Mouse (Mus musculus): ENCODE results near the gene Babam2. TPM values are rescaled to one million over a fixed set of nuclear protein-coding genes. Genes with fewer than 3 reads are reported as not detected.
"Not testable (repeated sequence)": the region's sequence is repeated elsewhere in the genome, so short reads cannot be mapped to it uniquely, and the experiment has no call there.

Gene Babam2
- polyA plus RNA-seq, 1 experiment from 2014 or later, result 78.7 TPM

DNA sequence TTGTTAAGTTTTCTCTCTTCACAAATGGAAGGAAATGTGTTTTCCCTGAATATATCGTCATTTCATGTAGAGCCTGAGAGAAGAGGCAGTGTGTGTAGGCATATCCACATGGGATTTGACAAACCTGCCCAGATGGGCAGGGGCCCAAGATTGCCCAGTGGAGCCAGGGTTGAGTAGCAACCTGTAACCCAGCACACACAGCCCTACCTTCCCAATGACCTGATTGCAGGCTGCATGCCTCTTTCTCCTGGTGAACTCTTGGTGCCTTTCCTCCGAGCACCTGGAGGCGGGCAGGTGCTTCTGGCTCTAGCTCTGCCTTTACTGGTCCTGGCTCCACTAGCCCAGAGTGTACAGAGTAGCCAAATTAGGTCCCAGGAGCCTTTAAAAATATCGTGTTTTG, 270.0 kb downstream of the Babam2 start:
- Histone ChIP-seq H3K4me1 (replicated peaks) (no peaks in the 10 kb centered on the region; the same call in 1 of the 2 replicates), H3K4me3 (replicated peaks) (no peak overlapping the region), H3K4me2 (replicated peaks) (no peak overlapping the region), H3K27ac (peak overlapping the region; percentile 88), H3K9ac (no peak overlapping the region), H3K27me3 (replicated peaks) (no peaks in the 10 kb centered on the region), H3K9me3 (no peaks in the 10 kb centered on the region), H3K36me3 (no peaks in the 10 kb centered on the region)
- peak; percentile 48 for ATAC-seq
- WGBS, result 79% methylated on average over 4 of the region's 4 CpGs

- Histone ChIP-seq H3K27ac (peak overlapping the region; percentile 88), H3K4me2 (replicated peaks) (0 out of 2 replicates have a peak overlapping the region, but pooled peaks have one; percentile 1), H3K27me3 (replicated peaks) (no peaks in the 10 kb centered on the region), H3K9ac (no peak overlapping the region), H3K4me3 (replicated peaks) (no peak overlapping the region), H3K9me3 (no peaks in the 10 kb centered on the region), H3K4me1 (replicated peaks) (no peaks in the 10 kb centered on the region; the same call in 1 of the 2 replicates), H3K36me3 (no peaks in the 10 kb centered on the region)
- 47% methylated on average over 6 of the region's 6 CpGs for WGBS
- ATAC-seq, result peak; percentile 95
Measured at GRCm38 (mm10) chr5:31968046-31968506, 270.6 kb downstream of the Babam2 start.

DNA sequence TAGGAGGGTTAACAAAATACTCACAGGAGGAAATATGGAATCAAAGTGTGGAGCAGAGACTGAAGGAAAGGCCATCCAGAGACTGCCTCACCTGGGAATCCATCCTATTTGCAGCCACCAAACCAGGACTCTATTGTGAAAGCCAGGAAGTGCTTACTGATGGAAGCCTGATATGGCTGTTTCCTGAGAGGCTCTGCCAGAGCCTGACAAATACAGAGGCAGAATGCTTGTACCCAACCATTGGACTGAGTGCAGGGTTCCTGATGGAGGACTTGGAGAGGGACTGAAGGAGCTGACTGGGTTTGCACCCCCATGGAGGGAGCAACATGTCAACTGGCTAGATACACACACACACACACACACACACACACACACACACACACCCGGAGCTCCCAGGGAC, 274.9 kb downstream of the Babam2 start:
- H3K36me3 ChIP-seq; ATAC-seq; H3K4me3 ChIP-seq (replicated peaks); H3K4me1 ChIP-seq (replicated peaks); H3K9ac ChIP-seq; H3K27me3 ChIP-seq (replicated peaks); H3K4me2 ChIP-seq (replicated peaks); H3K27ac ChIP-seq; H3K9me3 ChIP-seq: not testable (repeated sequence)
- WGBS, result 79% methylated on average over 1 of the region's 1 CpGs

DNA sequence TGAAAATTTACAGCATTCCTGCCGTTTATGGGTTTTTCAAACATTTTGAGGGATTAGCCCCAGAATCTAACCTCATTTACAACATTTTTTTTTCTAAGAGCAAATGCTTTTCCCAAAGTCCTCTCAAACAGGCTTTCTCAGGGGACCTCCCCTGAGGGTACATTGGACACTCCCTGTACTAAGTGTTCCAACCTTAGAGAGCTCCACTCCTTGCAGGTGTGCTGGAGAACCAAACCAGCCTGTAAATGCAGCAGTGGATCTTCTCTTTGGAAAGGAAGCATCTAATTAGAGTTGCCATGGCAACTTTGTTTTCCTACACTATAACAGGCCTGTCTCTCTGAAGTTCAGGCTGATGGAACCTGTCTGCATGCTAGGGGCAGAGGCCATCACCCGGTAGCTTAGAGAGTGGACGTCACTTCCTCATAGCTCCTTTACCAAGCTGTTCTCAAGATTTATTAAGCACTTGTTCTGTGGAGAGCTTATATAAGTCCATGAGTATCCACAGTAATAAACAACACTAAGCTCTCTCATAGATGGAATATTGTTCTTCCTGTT, 277.2 kb downstream of the Babam2 start:
- Histone ChIP-seq H3K4me2 (replicated peaks) (no peak overlapping the region), H3K4me1 (replicated peaks) (no peaks in the 10 kb centered on the region), H3K27me3 (replicated peaks) (no peaks in the 10 kb centered on the region), H3K9ac (no peak overlapping the region), H3K36me3 (no peaks in the 10 kb centered on the region), H3K27ac (no peak overlapping the region), H3K4me3 (replicated peaks) (no peak overlapping the region), H3K9me3 (no peaks in the 10 kb centered on the region)
- 40% methylated on average over 3 of the region's 3 CpGs for WGBS
- 0 out of 2 replicates have a peak, but pooled peaks have one; percentile 45 for ATAC-seq

DNA sequence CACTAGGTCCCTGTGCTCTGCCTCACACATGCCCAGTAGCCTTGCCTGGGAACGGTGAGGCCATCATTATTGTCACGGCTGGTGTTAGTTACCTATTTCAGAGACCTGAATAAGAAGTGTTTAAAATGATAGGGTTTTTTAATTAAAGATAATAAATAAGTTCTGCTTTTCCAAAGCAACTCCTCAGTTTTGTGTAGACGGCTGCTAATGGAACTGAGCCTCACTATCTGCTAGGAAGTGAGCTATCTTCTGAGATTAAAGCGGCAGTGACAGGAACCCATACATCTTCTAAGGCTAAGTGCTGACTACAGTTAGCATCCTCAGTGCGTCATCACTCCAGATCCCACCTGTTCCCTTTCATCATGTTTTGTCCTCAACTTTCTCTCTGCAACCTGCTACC, 284.6 kb downstream of the Babam2 start:
- 79% methylated on average over 5 of the region's 5 CpGs for WGBS
- no peak overlapping the region for H3K4me3 ChIP-seq (replicated peaks)

GRCm38 (mm10) chr5:31983161-31983560, 285.7 kb downstream of the Babam2 start:
- no peak overlapping the region for H3K27ac ChIP-seq
- no peaks in the 10 kb centered on the region for H3K36me3 ChIP-seq
- no peak overlapping the region for H3K4me3 ChIP-seq (replicated peaks)
- no peaks in the 10 kb centered on the region for H3K9me3 ChIP-seq
- 91% methylated on average over 7 of the region's 7 CpGs for WGBS
- H3K4me2 ChIP-seq (replicated peaks), result no peak overlapping the region
- H3K4me1 ChIP-seq (replicated peaks), result no peaks in the 10 kb centered on the region
- H3K9ac ChIP-seq, result no peak overlapping the region
- no peaks in the 10 kb centered on the region for H3K27me3 ChIP-seq (replicated peaks)
- no peak for ATAC-seq

More for the DNA sequence above, 284.6 kb downstream of the Babam2 start:
- Histone ChIP-seq H3K27me3 (replicated peaks) (no peaks in the 10 kb centered on the region), H3K4me1 (replicated peaks) (no peaks in the 10 kb centered on the region), H3K27ac (no peak overlapping the region), H3K9me3 (no peaks in the 10 kb centered on the region), H3K9ac (no peak overlapping the region), H3K36me3 (no peaks in the 10 kb centered on the region), H3K4me2 (replicated peaks) (no peak overlapping the region)
- ATAC-seq, result no peak

- Histone ChIP-seq H3K27me3 (replicated peaks) (no peaks in the 10 kb centered on the region), H3K9ac (no peak overlapping the region), H3K4me3 (replicated peaks) (no peak overlapping the region), H3K27ac (no peak overlapping the region), H3K36me3 (no peaks in the 10 kb centered on the region), H3K9me3 (no peaks in the 10 kb centered on the region), H3K4me2 (replicated peaks) (no peak overlapping the region), H3K4me1 (replicated peaks) (no peaks in the 10 kb centered on the region)
- no peak for ATAC-seq
- 71% methylated on average over 2 of the region's 2 CpGs for WGBS
Measured at GRCm38 (mm10) chr5:31983817-31984368, 286.4 kb downstream of the Babam2 start.

GRCm38 (mm10) chr5:31984369-31984961, 287.0 kb downstream of the Babam2 start:
- Histone ChIP-seq H3K27me3 (replicated peaks) (no peaks in the 10 kb centered on the region), H3K9ac (no peak overlapping the region), H3K4me1 (replicated peaks) (no peaks in the 10 kb centered on the region), H3K4me3 (replicated peaks) (no peak overlapping the region), H3K4me2 (replicated peaks) (no peak overlapping the region), H3K27ac (no peak overlapping the region), H3K9me3 (no peaks in the 10 kb centered on the region), H3K36me3 (no peaks in the 10 kb centered on the region)
- no peak for ATAC-seq
- WGBS, result 74% methylated on average over 13 of the region's 13 CpGs

GRCm38 (mm10) chr5:31985021-31985420, 287.5 kb downstream of the Babam2 start:
- H3K4me2 ChIP-seq (replicated peaks), result no peak overlapping the region
- no peak overlapping the region for H3K4me3 ChIP-seq (replicated peaks)
- 74% methylated on average over 2 of the region's 2 CpGs for WGBS
- H3K36me3 ChIP-seq, result no peaks in the 10 kb centered on the region
- no peaks in the 10 kb centered on the region for H3K9me3 ChIP-seq
- no peak for ATAC-seq
- no peaks in the 10 kb centered on the region for H3K27me3 ChIP-seq (replicated peaks)
- H3K27ac ChIP-seq, result no peak overlapping the region
- H3K9ac ChIP-seq, result no peak overlapping the region
- H3K4me1 ChIP-seq (replicated peaks), result no peaks in the 10 kb centered on the region

DNA sequence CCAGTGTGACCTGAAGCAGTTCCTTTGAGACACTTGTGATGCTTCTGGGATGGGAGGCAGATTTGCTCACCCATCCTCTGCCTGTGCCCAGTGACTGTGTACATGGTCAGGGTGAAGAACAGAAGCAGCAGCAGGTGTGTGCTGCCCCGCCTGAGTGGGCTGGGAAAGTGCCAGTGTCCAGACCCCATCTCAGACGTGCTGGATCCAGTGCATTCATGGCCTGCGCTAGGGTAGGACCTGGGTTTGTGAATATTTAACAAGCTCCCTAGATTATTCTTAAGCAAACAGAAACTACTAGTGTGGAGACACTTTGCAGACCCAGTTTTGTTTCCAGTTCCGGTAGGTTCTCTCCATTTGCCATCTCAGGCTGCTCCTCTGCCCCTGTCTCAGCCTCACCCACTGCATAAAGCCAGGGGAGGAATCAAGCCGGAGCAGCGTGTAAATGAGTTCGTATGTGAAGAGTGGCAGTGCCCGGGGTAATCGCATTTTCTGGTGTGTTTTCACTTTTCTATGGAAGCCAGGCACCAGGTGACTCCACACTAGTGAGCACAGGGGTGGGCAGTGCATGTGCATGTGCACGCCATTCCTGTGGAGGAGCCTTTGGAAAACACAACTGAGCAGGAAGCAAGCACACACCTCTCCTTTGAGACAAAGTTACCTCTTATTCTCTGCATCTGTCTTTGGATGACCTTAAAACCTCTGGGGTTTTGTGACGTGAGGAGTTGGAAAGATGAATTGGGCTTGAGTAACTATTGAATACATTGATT, 290.2 kb downstream of the Babam2 start:
- H3K9ac ChIP-seq, result no peak overlapping the region
- peak overlapping the region; percentile 34; the same call in 1 of the 2 replicates for H3K4me2 ChIP-seq (replicated peaks)
- no peaks in the 10 kb centered on the region for H3K9me3 ChIP-seq
- 67% methylated on average over 11 of the region's 11 CpGs for WGBS
- no peaks in the 10 kb centered on the region for H3K27me3 ChIP-seq (replicated peaks)
- no peaks in the 10 kb centered on the region for H3K4me1 ChIP-seq (replicated peaks)
- no peak overlapping the region for H3K4me3 ChIP-seq (replicated peaks)
- peak; percentile 91 for ATAC-seq
- H3K36me3 ChIP-seq, result no peaks in the 10 kb centered on the region
- H3K27ac ChIP-seq, result peak overlapping the region; percentile 68

GRCm38 (mm10) chr5:31997189-31997954, 299.9 kb downstream of the Babam2 start:
- H3K36me3 ChIP-seq, result no peaks in the 10 kb centered on the region
- H3K27me3 ChIP-seq (replicated peaks), result no peaks in the 10 kb centered on the region
- WGBS, result 46% methylated on average over 4 of the region's 4 CpGs
- no peaks in the 10 kb centered on the region for H3K4me1 ChIP-seq (replicated peaks)
- H3K9me3 ChIP-seq, result no peaks in the 10 kb centered on the region
- H3K9ac ChIP-seq, result no peak overlapping the region
- no peak overlapping the region for H3K4me3 ChIP-seq (replicated peaks)
- no peak overlapping the region for H3K4me2 ChIP-seq (replicated peaks)
- no peak overlapping the region for H3K27ac ChIP-seq
- peak; percentile 47; the same call in 1 of the 2 replicates for ATAC-seq

- Histone ChIP-seq H3K9me3 (no peaks in the 10 kb centered on the region), H3K9ac (no peak overlapping the region), H3K36me3 (no peaks in the 10 kb centered on the region), H3K4me1 (replicated peaks) (no peaks in the 10 kb centered on the region), H3K4me3 (replicated peaks) (no peak overlapping the region), H3K4me2 (replicated peaks) (no peak overlapping the region), H3K27ac (no peak overlapping the region), H3K27me3 (replicated peaks) (no peaks in the 10 kb centered on the region)
- 68% methylated on average over 2 of the region's 2 CpGs for WGBS
- ATAC-seq, result peak; percentile 80
Measured at GRCm38 (mm10) chr5:31998806-31999205, 301.3 kb downstream of the Babam2 start.

All from intestine, embryonic 15.5 days (tissue).